9 mouse cellular contexts compared by ENCODE assay signal in genomic region chr10:78439550-78439949, GRCm38 (mm10). TPM values are rescaled to one million over a fixed set of nuclear protein-coding genes. Genes with fewer than 3 reads are reported as not detected.
DNase-seq lines count a peak whose midpoint lies in the region; ATAC-seq and TF ChIP-seq lines count a peak whose summit lies in the region.
"Had no signal": no experiment of that assay in that cellular context is flagged by ENCODE, and none has a peak within 500 bp of the region (broad histone marks: within the 10 kb centered on the region; RNA-seq: fewer than 3 reads in every experiment).

No protein-coding gene starts in this region.

- peak; percentile 63 for DNase-seq in forebrain, embryonic 11.5 days (ENCODE audit: low spot score)
- DNase-seq in lung, postnatal 0 days (ENCODE audit: low spot score) = no peak
- no peak for DNase-seq in lung, postnatal 14 days
- DNase-seq in forebrain, embryonic 14.5 days (ENCODE audit: low spot score) = peak; percentile 20
- DNase-seq in thymus, adult 18-20 months = peak; percentile 9 to 23
- DNase-seq in left cerebral cortex, postnatal 36 days (ENCODE audit: low spot score in 2 of 2) = no peak
- DNase-seq in ovary, adult 18-20 months (ENCODE audit: low spot score) = no peak

- ATAC-seq in forebrain, embryonic 11.5 days (replicated peaks; ENCODE audit: low FRiP score) = no peak; the same call in 1 of the 2 replicates
- no peak for ATAC-seq in forebrain, embryonic 16.5 days
- no peak for ATAC-seq in lung, postnatal 0 days
- no peak for ATAC-seq in forebrain, embryonic 14.5 days

- 59% methylated on average over 5 of the region's 5 CpGs for WGBS in forebrain, embryonic 11.5 days
- 67% methylated on average over 5 of the region's 5 CpGs for WGBS in forebrain, embryonic 16.5 days
- WGBS in lung, postnatal 0 days = 74% methylated on average over 5 of the region's 5 CpGs
- WGBS in forebrain, embryonic 14.5 days = 53% methylated on average over 5 of the region's 5 CpGs

- intact Hi-C loops in left cerebral cortex, postnatal 36 days (cut with DNase I) = loop anchor here (2.0 kb wide), 1 partner anchor 47 kb away; no protein-coding TSS in a partner anchor

- H3K27me3 ChIP-seq in forebrain, embryonic 11.5 days (ENCODE audit: control insufficient read depth, insufficient read depth, low read length) = no peaks in the 10 kb centered on the region
- H3K27me3 ChIP-seq in forebrain, embryonic 16.5 days (replicated peaks; ENCODE audit: control insufficient read depth, insufficient read depth, low read length) = no peaks in the 10 kb centered on the region
- no peaks in the 10 kb centered on the region for H3K27me3 ChIP-seq in lung, postnatal 0 days (replicated peaks; ENCODE audit: insufficient read depth, low read length)
- no peaks in the 10 kb centered on the region for H3K27me3 ChIP-seq in forebrain, embryonic 14.5 days (replicated peaks; ENCODE audit: control insufficient read depth, insufficient read depth, low read length)
- H3K27me3 ChIP-seq: hindbrain, embryonic 15.5 days had no signal

- H3K9ac ChIP-seq in forebrain, embryonic 11.5 days (ENCODE audit: low read length) = no peak overlapping the region
- no peak overlapping the region for H3K9ac ChIP-seq in forebrain, embryonic 16.5 days (replicated peaks; ENCODE audit: low read depth, low read length)
- no peak overlapping the region for H3K9ac ChIP-seq in lung, postnatal 0 days (replicated peaks; ENCODE audit: low read depth)
- no peak overlapping the region for H3K9ac ChIP-seq in forebrain, embryonic 14.5 days (ENCODE audit: low read length)
- H3K9ac ChIP-seq: hindbrain, embryonic 15.5 days had no signal

- H3K4me3 ChIP-seq in forebrain, embryonic 11.5 days (ENCODE audit: low read depth, low read length) = no peak overlapping the region
- H3K4me3 ChIP-seq in forebrain, embryonic 16.5 days (replicated peaks; ENCODE audit: low read length) = no peak overlapping the region
- no peak overlapping the region for H3K4me3 ChIP-seq in lung, postnatal 0 days (ENCODE audit: low read depth, low read length)
- H3K4me3 ChIP-seq in forebrain, embryonic 14.5 days (ENCODE audit: low read depth, low read length) = no peak overlapping the region
- H3K4me3 ChIP-seq: hindbrain, embryonic 15.5 days had no signal

- H3K27ac ChIP-seq in forebrain, embryonic 11.5 days (ENCODE audit: low read depth, low read length) = no peak overlapping the region
- H3K27ac ChIP-seq in forebrain, embryonic 16.5 days (ENCODE audit: low read length) = no peak overlapping the region
- no peak overlapping the region for H3K27ac ChIP-seq in lung, postnatal 0 days (ENCODE audit: low read length)
- H3K27ac ChIP-seq in forebrain, embryonic 14.5 days (ENCODE audit: low read depth, low read length) = no peak overlapping the region
- H3K27ac ChIP-seq: hindbrain, embryonic 15.5 days had no signal

- no peaks in the 10 kb centered on the region for H3K36me3 ChIP-seq in forebrain, embryonic 11.5 days (ENCODE audit: control insufficient read depth, insufficient read depth, low read length)
- 0 out of 2 replicates have a peak, but pooled peaks cover 2% of the 10 kb centered on the region for H3K36me3 ChIP-seq in forebrain, embryonic 16.5 days (ENCODE audit: control insufficient read depth, insufficient read depth)
- H3K36me3 ChIP-seq in lung, postnatal 0 days (ENCODE audit: insufficient read depth, low read length) = no peaks in the 10 kb centered on the region
- peaks cover 4% of the 10 kb centered on the region; the same call in 1 of the 2 replicates for H3K36me3 ChIP-seq in forebrain, embryonic 14.5 days (ENCODE audit: control insufficient read depth, insufficient read depth, low read length)

- TF ChIP-seq CTCF in lung, postnatal 0 days (IDR thresholded peaks at IDR 0.05) = peak; percentile 67

- no peak overlapping the region for H3K4me2 ChIP-seq in forebrain, embryonic 11.5 days (ENCODE audit: low read depth, low read length, severe bottlenecking)
- H3K4me2 ChIP-seq in forebrain, embryonic 16.5 days (ENCODE audit: low read length) = no peak overlapping the region
- no peak overlapping the region for H3K4me2 ChIP-seq in lung, postnatal 0 days (replicated peaks; ENCODE audit: low read depth, low read length)
- H3K4me2 ChIP-seq in forebrain, embryonic 14.5 days (ENCODE audit: low read length) = no peak overlapping the region
- H3K4me2 ChIP-seq: hindbrain, embryonic 15.5 days had no signal

- no peaks in the 10 kb centered on the region for H3K4me1 ChIP-seq in forebrain, embryonic 11.5 days (replicated peaks; ENCODE audit: control insufficient read depth, insufficient read depth, low read length)
- H3K4me1 ChIP-seq in forebrain, embryonic 16.5 days (replicated peaks; ENCODE audit: control insufficient read depth, insufficient read depth, low read length) = no peaks in the 10 kb centered on the region
- no peaks in the 10 kb centered on the region for H3K4me1 ChIP-seq in lung, postnatal 0 days (ENCODE audit: insufficient read depth, low read depth, low read length)
- H3K4me1 ChIP-seq in forebrain, embryonic 14.5 days (ENCODE audit: control insufficient read depth, insufficient read depth, low read length) = no peaks in the 10 kb centered on the region
- H3K4me1 ChIP-seq: hindbrain, embryonic 15.5 days had no signal

- H3K9me3 ChIP-seq in forebrain, embryonic 11.5 days (ENCODE audit: control insufficient read depth, low read length) = no peaks in the 10 kb centered on the region
- no peaks in the 10 kb centered on the region for H3K9me3 ChIP-seq in forebrain, embryonic 16.5 days (ENCODE audit: control insufficient read depth, low read length)
- no peaks in the 10 kb centered on the region for H3K9me3 ChIP-seq in lung, postnatal 0 days (ENCODE audit: low read length)
- no peaks in the 10 kb centered on the region for H3K9me3 ChIP-seq in forebrain, embryonic 14.5 days (replicated peaks; ENCODE audit: control insufficient read depth, low read length)
- H3K9me3 ChIP-seq: hindbrain, embryonic 15.5 days had no signal

- no peak for TF ChIP-seq EP300 in lung, postnatal 0 days (IDR thresholded peaks at IDR 0.05)

RNA-seq across cellular contexts. Expression of gene Cstb, which starts 14.1 kb away (rescaled TPM):
- 104 and 112 TPM in 2 replicates for polyA plus RNA-seq in forebrain, embryonic 11.5 days (2014; fragmentation: Nextera tagmentation; extraction: Ambion mirVana)
- 96.6 and 117 TPM in 2 replicates for polyA plus RNA-seq in forebrain, embryonic 16.5 days (2015; fragmentation: Nextera tagmentation; extraction: Ambion mirVana)
- 440 and 490 TPM in 2 replicates for polyA plus RNA-seq in lung, postnatal 0 days (2015; fragmentation: Nextera tagmentation; extraction: Ambion mirVana)
- 119 and 142 TPM in 2 replicates for polyA plus RNA-seq in forebrain, embryonic 14.5 days (2014; fragmentation: Nextera tagmentation; extraction: Ambion mirVana)
- total RNA-seq in left cerebral cortex, postnatal 36 days (2021) = 10 to 100 TPM; 35.4 to 42.4 TPM

RNA-seq across cellular contexts. Expression of gene Pdxk, which starts 25.2 kb away (rescaled TPM):
- polyA plus RNA-seq in forebrain, embryonic 11.5 days (2014; fragmentation: Nextera tagmentation; extraction: Ambion mirVana) = 8.0 and 9.2 TPM in 2 replicates
- polyA plus RNA-seq in forebrain, embryonic 16.5 days (2015; fragmentation: Nextera tagmentation; extraction: Ambion mirVana) = 16.7 and 23.0 TPM in 2 replicates
- 4.7 and 4.9 TPM in 2 replicates for polyA plus RNA-seq in lung, postnatal 0 days (2015; fragmentation: Nextera tagmentation; extraction: Ambion mirVana)
- 8.1 and 9.2 TPM in 2 replicates for polyA plus RNA-seq in forebrain, embryonic 14.5 days (2014; fragmentation: Nextera tagmentation; extraction: Ambion mirVana)
- total RNA-seq in left cerebral cortex, postnatal 36 days (2021) = 100 to 1,000 TPM; 114 to 120 TPM

RNA-seq across cellular contexts. Expression of gene Rrp1, which starts 26.7 kb away (rescaled TPM):
- polyA plus RNA-seq in forebrain, embryonic 11.5 days (2014; fragmentation: Nextera tagmentation; extraction: Ambion mirVana) = 290 and 324 TPM in 2 replicates
- polyA plus RNA-seq in forebrain, embryonic 16.5 days (2015; fragmentation: Nextera tagmentation; extraction: Ambion mirVana) = 436 and 438 TPM in 2 replicates
- 171 and 175 TPM in 2 replicates for polyA plus RNA-seq in lung, postnatal 0 days (2015; fragmentation: Nextera tagmentation; extraction: Ambion mirVana)
- 251 and 315 TPM in 2 replicates for polyA plus RNA-seq in forebrain, embryonic 14.5 days (2014; fragmentation: Nextera tagmentation; extraction: Ambion mirVana)
- 100 to 1,000 TPM; 348 to 358 TPM for total RNA-seq in left cerebral cortex, postnatal 36 days (2021)

Comparison
In these comparisons a context has a peak if more than half of its experiments do, and no peak if none do; other contexts are left out.
1. DNase-seq: peak in forebrain, embryonic 11.5 days (single experiment), forebrain, embryonic 14.5 days (single experiment) and thymus, adult 18-20 months (2 of 2); none in lung, postnatal 0 days (single experiment), lung, postnatal 14 days (single experiment), left cerebral cortex, postnatal 36 days (0 of 2) and ovary, adult 18-20 months (single experiment).